Mouse (Mus musculus) B cell, adult 67 days (primary cell): Measurements from ENCODE around the gene Defa23. TPM values are rescaled to one million over a fixed set of nuclear protein-coding genes. Genes with fewer than 3 reads are reported as not detected.

Source experiments
- total RNA-seq, 2 experiments: library from RNA; stranded (reverse); gene quantifications; 4 replicates each; pipeline ENCODE4 v1.2.4; 2023

The Defa23 gene
- total RNA-seq, result not detected

GRCm38 (mm10) chr8:21054747-21055146, at the start of gene Defa23:
Gene Defa23 (plus strand): TSS chr8:21055047.

GRCm38 (mm10) chr8:21025245-21025644, 29.6 kb upstream of the Defa23 start, which contains the start of gene Defa21:
Gene Defa21 (plus strand): TSS chr8:21025545.

GRCm38 (mm10) chr8:21064738-21065137, 9.9 kb downstream of the Defa23 start, which contains the start of gene Defa35:
Gene Defa35 (plus strand): TSS chr8:21065038.

GRCm38 (mm10) chr8:21084142-21084541, 29.3 kb downstream of the Defa23 start, which contains the start of gene Defa25:
Gene Defa25 (plus strand): TSS chr8:21084442.

GRCm38 (mm10) chr8:21095950-21096349, 41.1 kb downstream of the Defa23 start, which contains the start of gene Gm14851:
Gene Gm14851 (minus strand): TSS chr8:21096050.

Other genes starting within 250 kb of the Defa23 start
- not detected for gene Defb33, start 162.4 kb upstream of the Defa23 start, total RNA-seq
- not detected for gene Gm15056, start 152.4 kb upstream of the Defa23 start, total RNA-seq
- gene Gm6040, start 133.0 kb upstream of the Defa23 start, total RNA-seq, result not detected
- not detected for gene AY761185, start 110.3 kb upstream of the Defa23 start, total RNA-seq
- not detected for gene Defa21, start 29.5 kb upstream of the Defa23 start, total RNA-seq
- gene Defa35, start 10.0 kb downstream of the Defa23 start, total RNA-seq, result not detected
- not detected for gene Defa25, start 29.4 kb downstream of the Defa23 start, total RNA-seq
- not detected for gene Gm14851, start 41.0 kb downstream of the Defa23 start, total RNA-seq
- not detected for gene Defa30, start 79.6 kb downstream of the Defa23 start, total RNA-seq
- gene Defa22, start 107.2 kb downstream of the Defa23 start, total RNA-seq, result not detected
- not detected for gene Defa31, start 136.6 kb downstream of the Defa23 start, total RNA-seq
- gene Gm15293, start 146.5 kb downstream of the Defa23 start, total RNA-seq, result not detected
- not detected for gene Gm15292, start 194.7 kb downstream of the Defa23 start, total RNA-seq